Mouse (Mus musculus) kidney, embryonic 14.5 days (tissue): ENCODE results near the gene Cers6. TPM values are rescaled to one million over a fixed set of nuclear protein-coding genes. Genes with fewer than 3 reads are reported as not detected.

ENCODE experiments used
- ATAC-seq: fragments of 200-750 bp; cut with Nextera tagmentation; 2 replicates; pipeline ENCODE4 v1.8.0; 2017; ENCODE audit warnings: moderate number of reproducible peaks, mild to moderate bottlenecking, moderate TSS enrichment, moderate library complexity; ENCODE audit not compliant: low FRiP score, low TSS enrichment
- H3K27ac ChIP-seq: fragments of 300-500 bp; sonication (generic); 2 replicates; pipeline ENCODE4 v1.5.1; 2014; ENCODE audit warnings: low read depth, mild to moderate bottlenecking, low read length, moderate library complexity, mixed read lengths
- H3K27me3 ChIP-seq: fragments of 300-500 bp; sonication (generic); 2 replicates; pipeline ENCODE4 v1.6.1; 2014; ENCODE audit warnings: mild to moderate bottlenecking, low read length; ENCODE audit not compliant: control insufficient read depth, insufficient read depth
- H3K36me3 ChIP-seq: fragments of 300-500 bp; sonication (generic); 2 replicates; pipeline ENCODE4 v1.6.1; 2014; ENCODE audit warnings: low read length, mixed read lengths; ENCODE audit not compliant: control insufficient read depth, insufficient read depth
- H3K4me1 ChIP-seq: fragments of 300-500 bp; sonication (generic); 2 replicates; pipeline ENCODE4 v1.6.1; 2014; ENCODE audit warnings: low read length, mixed read lengths; ENCODE audit not compliant: control insufficient read depth, insufficient read depth
- H3K4me2 ChIP-seq: fragments of 300-500 bp; sonication (generic); replicated peaks from 2 replicates; pipeline ENCODE4 v1.6.1; 2014; ENCODE audit warnings: low read depth, mild to moderate bottlenecking, low read length
- H3K4me3 ChIP-seq: fragments of 300-500 bp; sonication (generic); 2 replicates; pipeline ENCODE4 v1.5.1; 2014; ENCODE audit warnings: mild to moderate bottlenecking, low read length
- H3K9ac ChIP-seq: fragments of 300-500 bp; sonication (generic); 2 replicates; pipeline ENCODE4 v1.6.1; 2014; ENCODE audit warnings: low read depth, mild to moderate bottlenecking, low read length, moderate library complexity
- H3K9me3 ChIP-seq: fragments of 300-500 bp; sonication (generic); 2 replicates; pipeline ENCODE4 v1.6.1; 2016; ENCODE audit warnings: low read length; ENCODE audit not compliant: control insufficient read depth
- WGBS: fragments of 180-500 bp; shearing (Covaris S2); extraction: QIAGEN DNeasy Blood & Tissue Kit; methylation state at CpG from one replicate; pipeline ENCODE4 v1.1.7; 2014; 5-methylcytosine and 5-hydroxymethylcytosine counted together
- polyA plus RNA-seq: library from polyadenylated mRNA; unstranded; fragments of >200 nt; fragmentation: Nextera tagmentation; extraction: Ambion mirVana; gene quantifications from 2 replicates; pipeline ENCODE4 v1.2.1, GENCODE M21; 2014

Gene Cers6
- polyA plus RNA-seq, 1 experiment from 2014 or later, result 46.7 TPM

GRCm38 (mm10) chr2:68860391-68860790 is 850 bp upstream of the Cers6 start:
- H3K4me1 ChIP-seq, result no peaks in the 10 kb centered on the region; the same call in 1 of the 2 replicates
- ATAC-seq, result no peak
- no peaks in the 10 kb centered on the region for H3K27me3 ChIP-seq
- 58% methylated on average over 2 of the region's 2 CpGs for WGBS
- no peak overlapping the region for H3K9ac ChIP-seq
- H3K9me3 ChIP-seq, result no peaks in the 10 kb centered on the region
- H3K4me2 ChIP-seq, result peak overlapping the region; percentile 80
- no peaks in the 10 kb centered on the region for H3K36me3 ChIP-seq
- H3K4me3 ChIP-seq, result peak overlapping the region; percentile 74; the same call in 1 of the 2 replicates
- no peak overlapping the region for H3K27ac ChIP-seq

- peak; percentile 69 for ATAC-seq
- Histone ChIP-seq H3K36me3 (no peaks in the 10 kb centered on the region), H3K27ac (peak overlapping the region; percentile 75), H3K4me1 (no peaks in the 10 kb centered on the region; the same call in 1 of the 2 replicates), H3K27me3 (no peaks in the 10 kb centered on the region), H3K9me3 (no peaks in the 10 kb centered on the region), H3K4me2 (peak overlapping the region; percentile 80), H3K9ac (peak overlapping the region; percentile 68), H3K4me3 (peak overlapping the region; percentile 74)
- WGBS, result under 1% methylated on average over 64 of the region's 64 CpGs
These were observed 651 bp downstream of the Cers6 start for GRCm38 (mm10) chr2:68861721-68862463.

- Histone ChIP-seq H3K27ac (peak overlapping the region; percentile 75; the same call in 1 of the 2 replicates), H3K4me3 (peak overlapping the region; percentile 74), H3K4me1 (no peaks in the 10 kb centered on the region; the same call in 1 of the 2 replicates), H3K9me3 (no peaks in the 10 kb centered on the region), H3K36me3 (no peaks in the 10 kb centered on the region), H3K9ac (peak overlapping the region; percentile 68), H3K27me3 (no peaks in the 10 kb centered on the region), H3K4me2 (peak overlapping the region; percentile 80)
- ATAC-seq, result no peak
- 3% methylated on average over 15 of the region's 15 CpGs for whole genome bisulfite sequencing
These were observed 1.4 kb downstream of the Cers6 start for GRCm38 (mm10) chr2:68862464-68863266.

GRCm38 (mm10) chr2:68863561-68863960 is 2.3 kb downstream of the Cers6 start:
- Histone ChIP-seq H3K9ac (no peak overlapping the region; the same call in 1 of the 2 replicates), H3K4me2 (peak overlapping the region; percentile 80), H3K36me3 (no peaks in the 10 kb centered on the region), H3K9me3 (no peaks in the 10 kb centered on the region), H3K27ac (no peak overlapping the region), H3K4me1 (no peaks in the 10 kb centered on the region; the same call in 1 of the 2 replicates), H3K4me3 (peak overlapping the region; percentile 74; the same call in 1 of the 2 replicates), H3K27me3 (no peaks in the 10 kb centered on the region)
- WGBS, result 17% methylated on average over 6 of the region's 6 CpGs
- no peak for ATAC-seq

- ATAC-seq, result no peak
- WGBS, result 66% methylated on average over 2 of the region's 2 CpGs
- no peaks in the 10 kb centered on the region; the same call in 1 of the 2 replicates for H3K4me1 ChIP-seq
- no peak overlapping the region for H3K4me3 ChIP-seq
- H3K36me3 ChIP-seq, result no peaks in the 10 kb centered on the region
- H3K9me3 ChIP-seq, result no peaks in the 10 kb centered on the region
- H3K27ac ChIP-seq, result no peak overlapping the region
- no peak overlapping the region for H3K4me2 ChIP-seq
- no peaks in the 10 kb centered on the region for H3K27me3 ChIP-seq
- H3K9ac ChIP-seq, result no peak overlapping the region
These were observed 3.1 kb downstream of the Cers6 start for GRCm38 (mm10) chr2:68864366-68864765.

GRCm38 (mm10) chr2:68867148-68867547 is 5.9 kb downstream of the Cers6 start:
- Histone ChIP-seq H3K9me3 (no peaks in the 10 kb centered on the region), H3K4me3 (no peak overlapping the region), H3K4me1 (peaks cover 4% of the 10 kb centered on the region; the same call in 1 of the 2 replicates), H3K9ac (no peak overlapping the region), H3K27me3 (no peaks in the 10 kb centered on the region), H3K36me3 (no peaks in the 10 kb centered on the region), H3K4me2 (no peak overlapping the region), H3K27ac (no peak overlapping the region)
- WGBS, result 76% methylated on average over 4 of the region's 4 CpGs
- no peak for ATAC-seq

- no peaks in the 10 kb centered on the region for H3K36me3 ChIP-seq
- H3K4me2 ChIP-seq, result no peak overlapping the region
- peak; percentile 51 for ATAC-seq
- H3K9me3 ChIP-seq, result no peaks in the 10 kb centered on the region
- H3K27ac ChIP-seq, result no peak overlapping the region
- H3K4me1 ChIP-seq, result peaks cover 21% of the 10 kb centered on the region
- H3K4me3 ChIP-seq, result no peak overlapping the region
- H3K9ac ChIP-seq, result no peak overlapping the region
- no peaks in the 10 kb centered on the region for H3K27me3 ChIP-seq
- 58% methylated on average over 17 of the region's 17 CpGs for WGBS
These were observed 9.9 kb downstream of the Cers6 start for GRCm38 (mm10) chr2:68870999-68871780.

- no peak overlapping the region for H3K4me3 ChIP-seq
- WGBS, result 65% methylated on average over 6 of the region's 6 CpGs
- H3K4me1 ChIP-seq, result peaks cover 21% of the 10 kb centered on the region
- ATAC-seq, result no peak
- no peaks in the 10 kb centered on the region for H3K27me3 ChIP-seq
- H3K4me2 ChIP-seq, result no peak overlapping the region
- H3K9me3 ChIP-seq, result no peaks in the 10 kb centered on the region
- no peak overlapping the region for H3K27ac ChIP-seq
- H3K36me3 ChIP-seq, result no peaks in the 10 kb centered on the region
- no peak overlapping the region for H3K9ac ChIP-seq
These were observed 11.8 kb downstream of the Cers6 start for GRCm38 (mm10) chr2:68873086-68873485.
